Mouse (Mus musculus) frontal cortex, postnatal 14 days (tissue): Measurements from ENCODE around the gene Serpinb6e.

Experiments
- DNase-seq, 2 experiments: peaks; one replicate each; pipeline ENCODE4 v3.0.0; 2022; ENCODE audit warnings: low spot score in 2 of 2

The Serpinb6e gene

GRCm38 (mm10) chr13:33843308-33843707, at the start of gene Serpinb6e:
TSS of gene Serpinb6e (minus strand) at chr13:33843408.
- DNase-seq = no peak

- DNase-seq = no peak
These were observed 12.5 kb downstream of the Serpinb6e start for GRCm38 (mm10) chr13:33830751-33831150.

- DNase-seq = no peak
These were observed 19.8 kb downstream of the Serpinb6e start for GRCm38 (mm10) chr13:33823421-33823820.

- DNase-seq = no peak
These were observed 21.6 kb downstream of the Serpinb6e start for GRCm38 (mm10) chr13:33821490-33822143.
